Mouse (Mus musculus) MEL (cell line): ENCODE data around the gene Adam19.

Source experiments
- CHD1 ChIP-seq: IDR thresholded peaks from 2 replicates; pipeline ENCODE4 v1.6.1; 2012; ENCODE audit warnings: low read depth, mild to moderate bottlenecking, inconsistent platforms, low read length, improper control_type of control experiment
- CTCF ChIP-seq, 3 experiments: IDR thresholded peaks in 2 of 3; conservative IDR thresholded peaks in 1 of 3; 2 replicates each; pipeline ENCODE4 v1.5.1; 2011 to 2012; ENCODE audit warnings: low read length in 3 of 3, low read depth in 2 of 3, mild to moderate bottlenecking in 2 of 3, improper control_type of control experiment in 1 of 3, inconsistent platforms in 1 of 3, mixed read lengths in 1 of 3, moderate library complexity in 1 of 3; ENCODE audit not compliant: control insufficient read depth in 1 of 3, insufficient read depth in 1 of 3, poor library complexity in 1 of 3, severe bottlenecking in 1 of 3
- JUND ChIP-seq: IDR thresholded peaks from 2 replicates; pipeline ENCODE4 v1.6.1; 2011; ENCODE audit warnings: low read depth, mild to moderate bottlenecking, improper control_type of control experiment, low read length
- MAFK ChIP-seq: IDR thresholded peaks from 2 replicates; pipeline ENCODE4 v1.6.1; 2011; ENCODE audit warnings: low read depth, mild to moderate bottlenecking, low read length, improper control_type of control experiment, borderline replicate concordance
- MYB ChIP-seq: IDR thresholded peaks from 2 replicates; pipeline ENCODE4 v1.6.1; 2011; ENCODE audit warnings: mild to moderate bottlenecking, low read depth, low read length, improper control_type of control experiment
- POLR2A ChIP-seq, 2 experiments: IDR thresholded peaks; 2 replicates each; pipeline ENCODE4 v1.6.1; 2011 to 2012; ENCODE audit warnings: low read length in 2 of 2, mild to moderate bottlenecking in 2 of 2, control low read depth in 1 of 2, improper control_type of control experiment in 1 of 2, low read depth in 1 of 2, moderate library complexity in 1 of 2; ENCODE audit not compliant: control insufficient read depth in 1 of 2, insufficient read depth in 1 of 2, poor library complexity in 1 of 2
- POLR2AphosphoS2 ChIP-seq: IDR thresholded peaks from 2 replicates; pipeline ENCODE4 v1.6.1; 2011; ENCODE audit warnings: low read length, improper control_type of control experiment
- POLR2AphosphoS5 ChIP-seq: IDR thresholded peaks from 2 replicates; pipeline ENCODE4 v1.6.1; 2012; ENCODE audit warnings: low read depth, borderline replicate concordance, mild to moderate bottlenecking, inconsistent platforms, low read length, moderate library complexity, mixed read lengths
- TBP ChIP-seq: IDR thresholded peaks from 2 replicates; pipeline ENCODE4 v1.8.0; 2011; ENCODE audit warnings: low read depth, low read length, improper control_type of control experiment
- TCF12 ChIP-seq: IDR thresholded peaks from 2 replicates; pipeline ENCODE4 v1.6.1; 2014; ENCODE audit warnings: low read depth, mild to moderate bottlenecking, inconsistent platforms, low read length, improper control_type of control experiment, moderate library complexity
- USF2 ChIP-seq, 2 experiments: IDR thresholded peaks; 2 replicates each; pipeline ENCODE4 v1.6.1; 2011 to 2012; ENCODE audit warnings: improper control_type of control experiment in 2 of 2, low read length in 2 of 2, borderline replicate concordance in 1 of 2, inconsistent platforms in 1 of 2, low read depth in 1 of 2, mild to moderate bottlenecking in 1 of 2; ENCODE audit not compliant: insufficient read depth in 1 of 2
- ZC3H11A ChIP-seq: IDR thresholded peaks from 2 replicates; pipeline ENCODE4 v1.6.1; 2012; ENCODE audit warnings: low read depth, mild to moderate bottlenecking, inconsistent platforms, low read length, improper control_type of control experiment
- ZMIZ1 ChIP-seq: IDR thresholded peaks from 2 replicates; pipeline ENCODE4 v1.6.1; 2012; ENCODE audit warnings: low read depth, mild to moderate bottlenecking, inconsistent platforms, low read length, improper control_type of control experiment, moderate library complexity

GRCm38 (mm10) chr11:46123328-46123866, 67.6 kb downstream of the Adam19 start:
- TF ChIP-seq ZC3H11A (no peak), POLR2AphosphoS5 (no peak), CTCF (IDR thresholded peaks at IDR 0.05 in 2 of 3, conservative IDR thresholded peaks at IDR 0.05 in 1 of 3; ENCODE audit: control insufficient read depth in 1 of 3, insufficient read depth in 1 of 3, low read depth in 2 of 3, low read length in 3 of 3, poor library complexity in 1 of 3, severe bottlenecking in 1 of 3) (no peak), POLR2A (IDR thresholded peaks at IDR 0.05; ENCODE audit: control insufficient read depth in 1 of 2, insufficient read depth in 1 of 2, low read depth in 1 of 2, low read length in 2 of 2, poor library complexity in 1 of 2) (no peak), TCF12 (no peak), TBP (no peak), POLR2AphosphoS2 (no peak), MAFK (no peak), CHD1 (no peak), MYB (no peak), ZMIZ1 (no peak), JUND (no peak), USF2 (IDR thresholded peaks at IDR 0.05; ENCODE audit: borderline replicate concordance in 1 of 2, insufficient read depth in 1 of 2, low read depth in 1 of 2, low read length in 2 of 2) (no peak)
